Mouse (Mus musculus) c-Kit-positive CD71-negative TER-119-negative erythroid progenitor cells, embryonic 14.5 days (primary cell): ENCODE results near the gene Zmynd12.

Experiments
- DNase-seq: peaks from one replicate; pipeline ENCODE4 v3.0.0-alpha.2; 2013; ENCODE audit warnings: low read depth

Gene Zmynd12

DNA sequence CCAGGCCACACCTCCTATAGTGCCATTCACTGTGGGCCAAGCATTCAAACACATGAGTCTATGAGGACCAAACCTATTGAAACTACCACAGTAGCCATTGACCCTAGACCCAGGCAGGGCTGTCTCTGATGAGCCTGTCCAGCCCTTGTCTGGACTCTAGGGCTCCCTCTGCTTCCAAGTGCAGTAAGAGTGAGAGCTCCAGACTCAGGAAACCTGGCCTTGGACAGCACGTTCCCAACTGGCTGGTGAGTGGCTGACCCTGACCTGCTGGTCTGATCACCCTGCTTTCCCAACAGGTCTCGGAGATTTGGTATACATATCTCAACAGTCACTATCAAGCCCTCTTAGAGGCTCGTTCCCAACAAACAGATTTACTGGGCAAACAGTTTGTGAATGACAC lies 25.2 kb downstream of the Zmynd12 start:
- no peak for DNase-seq

DNA sequence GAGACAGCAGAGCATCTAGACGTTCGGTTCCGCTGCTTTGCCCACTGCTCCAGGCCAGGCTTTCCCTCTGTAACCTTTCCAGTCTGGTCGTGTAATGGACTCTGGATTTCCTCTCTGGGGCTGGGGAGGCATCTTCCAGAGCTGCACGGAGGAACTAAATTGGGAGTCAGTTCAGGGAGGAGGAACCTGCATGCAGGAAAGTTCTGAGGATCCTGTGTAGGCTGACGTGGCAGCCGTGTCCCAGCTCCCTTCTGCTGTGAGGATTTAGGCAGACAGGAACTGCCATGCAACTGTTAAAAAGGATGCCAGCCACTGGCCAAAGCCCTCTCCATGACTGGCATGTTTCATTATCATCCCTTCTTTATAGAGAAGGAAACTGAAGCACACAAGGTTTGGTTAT lies 27.8 kb downstream of the Zmynd12 start:
- DNase-seq = no peak

DNA sequence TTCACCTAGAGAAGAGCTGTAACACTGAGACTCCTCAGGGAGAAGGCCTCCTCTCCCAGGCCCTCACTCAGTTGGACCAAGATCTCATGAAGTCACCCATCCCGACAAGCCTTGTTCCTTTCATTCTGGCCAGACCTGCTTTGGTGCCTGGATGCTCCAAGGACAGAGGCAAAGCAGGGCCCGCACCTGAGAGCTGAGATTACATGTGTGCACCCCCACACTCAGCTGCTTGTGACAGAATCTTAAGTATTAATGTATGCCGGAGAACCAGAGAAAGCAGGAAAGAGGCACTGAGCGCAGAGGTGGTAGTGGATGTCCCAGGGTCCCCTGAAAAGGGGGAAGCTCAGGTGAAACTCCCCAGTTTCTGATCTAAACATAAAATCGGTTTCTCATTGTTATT lies 30.5 kb downstream of the Zmynd12 start:
- no peak for DNase-seq

DNA sequence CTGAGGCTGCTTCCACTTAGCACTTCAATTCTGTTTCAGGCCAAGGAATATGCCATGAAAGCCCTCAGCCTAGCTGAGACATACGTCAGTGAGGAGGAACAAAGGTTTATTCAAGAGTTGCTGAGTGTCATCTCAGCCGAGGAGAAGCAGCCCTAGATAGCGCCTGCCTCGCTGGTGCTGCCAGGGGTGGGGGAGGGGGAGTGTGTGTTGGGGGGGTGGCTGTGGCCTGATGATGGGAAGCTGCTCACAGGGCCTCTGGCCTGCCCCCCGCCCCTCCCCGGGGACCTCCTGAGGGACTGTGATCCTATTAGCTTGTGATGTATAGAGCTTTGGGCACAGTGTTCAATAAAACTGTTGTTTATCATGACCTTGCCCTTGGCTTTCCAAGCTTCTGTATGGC lies 30.9 kb downstream of the Zmynd12 start:
- DNase-seq = no peak

DNA sequence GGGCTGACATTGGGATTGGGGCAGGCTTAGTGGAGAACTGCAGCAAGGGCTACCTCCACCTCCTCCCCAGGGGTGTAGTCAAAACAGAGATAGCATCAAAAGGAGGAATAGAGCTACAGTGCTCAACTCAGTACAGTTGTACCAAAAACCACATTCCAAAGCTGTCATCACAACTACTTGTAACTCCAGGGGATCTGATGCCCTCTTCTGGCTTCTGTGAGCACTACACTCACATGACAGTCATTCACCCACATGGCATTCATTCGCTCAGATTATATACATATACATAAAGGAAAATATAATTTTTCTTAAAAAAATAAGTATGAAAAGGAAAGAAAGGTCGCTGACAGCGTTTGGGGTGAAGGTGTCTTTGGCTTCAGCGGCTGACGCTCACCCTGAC lies 37.7 kb downstream of the Zmynd12 start:
- DNase-seq = peak; percentile 18

DNA sequence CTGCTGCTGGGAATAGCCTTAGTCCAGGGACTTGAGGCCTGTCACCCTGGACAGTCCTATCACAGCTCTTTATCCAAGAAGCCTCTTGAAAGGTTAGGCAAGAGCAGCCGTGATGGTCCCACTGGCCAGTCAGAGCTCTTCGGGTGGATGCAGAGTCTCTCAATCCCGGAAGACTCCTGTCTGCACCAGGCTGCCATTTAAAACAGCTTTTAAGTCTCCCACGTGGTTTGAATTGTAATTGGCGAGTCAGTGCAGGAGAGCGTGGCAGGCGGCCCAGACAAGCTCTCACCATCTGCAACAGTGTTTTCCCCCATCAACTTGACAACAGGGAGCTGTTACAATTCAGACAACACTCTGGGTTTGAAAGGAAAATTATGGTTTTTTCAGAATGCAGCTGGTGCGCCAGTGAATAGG lies 38.1 kb downstream of the Zmynd12 start:
- DNase-seq = no peak

DNA sequence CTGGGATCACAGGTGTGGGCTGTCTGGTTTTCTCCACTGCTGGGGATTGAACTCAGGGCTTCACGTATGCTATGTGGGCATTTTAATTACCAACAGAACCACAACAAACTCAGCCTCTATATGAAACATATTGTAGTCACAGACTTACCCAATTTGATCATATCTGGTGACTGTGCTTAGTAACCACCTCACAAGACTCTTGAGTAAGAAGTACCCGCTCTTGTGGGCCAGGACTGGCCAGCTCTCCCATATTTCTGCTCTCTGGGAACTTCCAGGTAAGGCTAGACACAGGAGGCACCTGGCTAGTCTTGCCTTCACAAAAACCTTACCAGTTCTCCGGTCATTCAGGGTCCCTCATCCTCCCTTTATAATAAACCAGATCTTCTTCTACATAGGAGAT lies 39.8 kb downstream of the Zmynd12 start:
- DNase-seq = no peak

DNA sequence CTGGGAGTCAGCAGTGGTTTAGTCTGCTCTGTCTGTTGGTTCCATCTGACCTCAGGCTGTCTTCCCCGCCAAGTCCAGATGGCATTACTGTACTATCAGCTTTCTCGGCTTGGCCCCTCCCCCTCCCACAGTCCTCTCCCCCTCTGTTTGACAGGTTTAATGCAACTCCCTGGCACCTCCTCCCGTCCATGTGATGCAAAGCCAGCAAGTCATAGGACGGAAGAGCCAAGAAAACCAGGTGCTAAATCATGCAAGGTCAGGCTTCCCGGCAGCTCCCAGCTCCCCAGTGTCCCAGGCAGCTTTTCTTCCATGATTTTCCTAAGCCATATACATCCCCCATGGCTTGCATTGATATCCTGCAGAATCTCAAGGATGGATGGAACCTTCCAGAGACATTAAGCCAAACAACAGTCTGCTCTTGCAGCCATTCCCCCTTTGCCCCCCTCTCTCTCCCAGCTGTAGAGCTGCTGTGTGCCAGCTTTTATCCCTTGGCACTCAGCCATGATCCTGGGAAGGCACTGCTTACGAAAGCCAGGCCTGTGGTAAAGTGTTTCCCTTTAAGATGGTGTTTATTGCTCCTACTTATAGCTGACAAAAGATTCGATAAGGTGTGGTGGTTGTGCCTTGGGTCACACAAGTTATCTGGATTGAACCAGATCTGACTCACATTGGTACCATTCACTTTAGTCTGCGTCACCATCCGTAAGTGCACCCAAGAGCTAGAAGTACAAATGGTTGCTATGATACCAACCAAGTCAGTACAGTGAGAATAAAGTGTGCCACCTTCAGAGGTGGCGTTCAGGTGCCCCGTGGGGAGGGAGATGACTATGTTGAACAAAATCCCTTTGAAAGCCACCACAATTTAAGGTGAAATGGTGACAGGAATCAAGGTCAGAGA lies 40.5 kb downstream of the Zmynd12 start:
- DNase-seq = no peak

DNA sequence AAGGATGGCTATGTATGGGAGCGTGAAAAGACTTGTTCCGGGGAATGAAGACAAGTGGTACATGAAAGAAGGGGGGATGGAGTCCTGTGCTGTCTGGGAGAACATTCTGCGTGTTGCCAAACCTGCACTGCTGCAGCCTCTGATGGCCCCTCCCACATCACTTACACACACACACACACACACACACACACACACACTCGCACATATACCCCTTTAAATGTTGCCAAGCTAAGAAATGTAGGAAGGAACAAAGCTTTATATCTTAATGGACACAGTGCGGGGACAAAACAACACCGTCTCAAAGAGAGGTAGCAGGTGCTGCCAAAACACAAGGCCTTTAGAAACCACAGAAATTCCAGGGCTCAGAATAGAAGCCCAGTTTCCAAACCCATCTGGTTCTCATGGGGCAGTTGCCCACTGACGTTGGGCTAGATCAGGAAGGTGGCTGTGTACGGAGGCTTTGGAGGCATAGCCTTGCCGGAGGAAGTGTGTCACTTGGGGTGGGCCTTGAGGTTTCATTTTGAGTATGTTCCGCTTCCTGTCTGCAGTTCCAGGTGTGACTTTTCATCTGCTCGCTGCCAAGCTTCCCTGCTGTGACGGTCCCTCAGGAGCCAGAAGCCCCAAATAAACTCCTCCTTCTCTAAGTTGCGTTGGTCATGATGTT lies 41.3 kb downstream of the Zmynd12 start:
- peak; percentile 8 for DNase-seq

DNA sequence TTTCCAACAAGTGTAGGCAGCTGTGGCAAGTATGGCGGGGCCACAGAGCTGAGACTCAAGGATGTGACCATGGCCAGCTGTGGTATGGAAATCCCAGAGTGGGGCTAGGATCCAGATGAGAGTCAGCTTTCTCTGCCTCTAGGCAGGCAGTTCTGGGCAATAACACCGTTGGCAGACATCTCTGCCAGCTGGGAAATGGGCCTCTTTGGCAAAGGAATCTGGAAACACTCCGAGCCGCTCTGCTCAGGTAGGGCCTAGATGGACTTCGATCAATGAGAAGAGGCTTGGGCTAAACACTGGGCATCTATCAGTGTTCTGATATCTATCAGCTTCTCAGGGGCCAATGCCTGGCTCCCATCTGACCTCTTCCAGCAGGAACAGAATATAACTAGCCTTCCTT lies 43.2 kb downstream of the Zmynd12 start:
- DNase-seq = no peak

DNA sequence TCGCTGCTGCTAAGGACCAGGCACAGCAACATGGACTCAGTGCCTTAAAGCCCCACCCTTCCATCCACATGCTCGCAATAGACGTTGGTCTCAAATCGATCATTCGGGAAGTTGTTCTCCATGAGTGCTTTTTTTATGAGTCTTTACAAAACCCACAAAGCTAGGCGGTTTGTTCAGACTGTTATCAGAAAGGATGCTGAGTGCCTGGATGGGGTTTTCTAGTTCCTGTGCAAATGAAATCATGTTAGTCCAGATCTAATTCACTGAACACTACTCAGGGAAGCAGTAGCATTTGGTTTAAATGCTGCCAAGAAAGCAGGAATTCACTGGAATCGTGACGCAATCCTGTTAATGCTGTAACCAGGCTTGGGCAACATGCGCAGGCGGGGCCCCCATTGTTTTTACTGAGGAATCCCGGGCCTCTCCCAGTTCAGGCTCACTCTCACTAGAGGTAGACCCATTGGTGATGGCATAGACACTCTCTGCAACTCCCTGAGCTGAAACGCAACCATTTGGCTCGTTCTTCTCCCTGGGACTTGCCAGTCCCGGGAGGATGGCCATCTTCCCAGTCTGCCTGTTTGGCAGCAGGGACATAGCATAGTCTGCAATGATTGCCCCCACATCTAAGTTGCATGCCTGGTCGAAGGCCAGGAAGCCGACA lies 45.2 kb downstream of the Zmynd12 start:
- DNase-seq = no peak

DNA sequence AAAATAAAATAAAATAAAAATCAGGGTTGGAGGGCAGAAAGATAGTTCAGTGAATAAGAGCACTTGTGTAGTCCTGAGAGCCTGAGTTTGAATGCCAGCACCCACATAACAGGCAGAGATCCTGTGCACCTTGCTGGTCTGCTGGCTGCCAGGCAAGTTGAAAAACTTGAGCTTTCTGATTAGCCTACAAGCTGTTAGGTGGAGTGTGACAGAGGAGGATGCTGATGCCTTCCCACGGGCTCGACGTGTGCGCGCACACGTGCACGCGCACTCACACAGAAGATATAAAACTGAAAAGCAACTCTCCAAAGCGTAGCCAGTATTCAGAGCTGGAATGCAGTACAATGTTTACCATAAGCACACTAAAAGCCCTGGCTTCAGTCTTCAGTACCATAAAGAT lies 49.9 kb downstream of the Zmynd12 start:
- no peak for DNase-seq

DNA sequence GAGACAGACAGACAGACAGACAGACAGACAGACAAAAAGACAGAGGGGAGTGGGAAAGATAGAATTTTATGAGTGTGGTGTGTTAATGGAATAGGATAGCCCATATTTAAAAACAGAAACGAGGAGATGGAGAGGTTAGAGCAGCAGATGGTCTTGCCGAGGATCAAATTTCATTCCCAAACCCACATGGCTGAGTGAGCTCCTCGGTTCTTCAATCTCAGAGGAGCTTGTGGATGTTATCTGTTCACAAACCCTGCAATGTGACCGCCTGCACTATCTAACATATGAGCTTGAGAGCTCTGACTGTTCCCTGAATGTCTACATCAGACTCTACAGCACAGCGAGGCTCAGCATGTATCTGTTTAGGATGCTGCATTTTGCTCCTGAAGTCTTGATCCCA lies 50.5 kb downstream of the Zmynd12 start:
- DNase-seq = no peak

DNA sequence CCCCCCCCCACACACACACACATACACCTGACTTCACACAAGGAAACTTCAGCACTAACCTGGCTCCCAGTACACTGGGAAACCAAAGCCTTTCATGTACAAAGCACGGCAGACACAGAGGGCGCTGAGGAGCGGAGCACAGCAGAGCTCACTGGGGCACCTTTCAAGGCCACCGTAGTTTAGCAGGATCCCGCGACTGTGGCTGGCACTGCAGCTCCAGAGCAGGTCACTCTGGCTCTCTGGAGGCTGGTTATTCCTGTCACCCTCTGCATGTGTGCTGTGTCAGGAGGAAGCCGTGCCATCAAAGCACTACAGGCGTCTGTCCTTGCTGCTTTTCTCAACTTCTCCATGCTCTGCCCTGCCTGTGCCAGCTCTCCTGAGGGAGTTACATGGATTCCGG lies 60.4 kb downstream of the Zmynd12 start:
- no peak for DNase-seq

DNA sequence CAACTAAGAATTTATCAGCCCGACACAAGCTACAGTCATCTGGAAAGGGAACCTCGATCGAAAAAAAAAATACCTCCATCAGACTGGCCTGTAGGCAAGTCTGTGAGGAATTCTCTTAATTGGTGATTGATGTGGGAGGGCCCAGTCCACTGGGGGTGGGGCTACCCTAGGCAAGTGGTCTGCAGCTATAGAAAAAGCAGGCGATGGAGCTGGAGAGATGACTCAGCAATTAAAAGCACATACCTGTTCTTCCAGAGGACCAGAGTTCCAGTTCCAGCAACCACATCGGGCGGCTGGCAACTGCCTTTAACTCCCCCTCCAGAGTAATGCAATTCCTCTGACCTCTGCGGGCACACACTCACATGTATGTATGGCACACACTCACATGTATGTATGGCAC lies 62.3 kb downstream of the Zmynd12 start:
- DNase-seq = no peak

DNA sequence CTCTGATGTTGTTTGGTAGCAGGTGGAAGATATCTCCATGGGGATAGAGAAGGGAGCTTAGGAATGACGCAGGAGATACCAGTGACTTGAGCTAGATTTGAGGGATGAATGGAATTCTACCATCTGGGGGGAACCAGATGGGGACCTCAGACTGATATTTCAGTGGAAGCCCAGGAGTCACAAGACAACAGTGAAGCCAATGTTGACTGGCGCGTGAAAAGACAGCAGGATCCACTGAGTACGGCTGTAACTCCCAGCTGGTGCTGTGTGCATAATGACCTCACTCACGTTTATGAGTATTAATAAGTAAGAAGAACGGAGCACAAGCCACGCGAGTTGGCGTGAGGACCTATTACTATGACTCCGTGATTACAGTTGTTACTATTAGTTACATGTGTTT lies 67.1 kb downstream of the Zmynd12 start:
- no peak for DNase-seq

DNA sequence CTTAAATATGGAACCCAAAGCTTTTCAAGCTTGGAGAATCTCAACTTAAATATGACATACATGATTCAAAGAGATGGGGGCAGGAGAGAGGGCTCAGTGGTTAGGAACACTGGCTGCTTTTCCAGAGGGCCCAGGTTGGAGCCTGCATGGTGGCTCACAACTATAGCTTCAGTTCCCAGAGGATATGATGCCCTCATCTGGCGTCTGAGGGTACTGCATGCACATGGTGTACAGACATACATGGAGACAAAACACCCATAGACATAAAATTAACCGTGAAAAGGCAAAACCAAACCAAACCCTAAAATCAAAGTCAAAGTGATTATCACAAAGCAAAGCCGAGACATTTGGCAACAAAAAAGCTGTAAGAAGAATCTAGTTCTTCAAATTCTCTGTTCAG lies 68.2 kb downstream of the Zmynd12 start:
- peak; percentile 37 for DNase-seq

DNA sequence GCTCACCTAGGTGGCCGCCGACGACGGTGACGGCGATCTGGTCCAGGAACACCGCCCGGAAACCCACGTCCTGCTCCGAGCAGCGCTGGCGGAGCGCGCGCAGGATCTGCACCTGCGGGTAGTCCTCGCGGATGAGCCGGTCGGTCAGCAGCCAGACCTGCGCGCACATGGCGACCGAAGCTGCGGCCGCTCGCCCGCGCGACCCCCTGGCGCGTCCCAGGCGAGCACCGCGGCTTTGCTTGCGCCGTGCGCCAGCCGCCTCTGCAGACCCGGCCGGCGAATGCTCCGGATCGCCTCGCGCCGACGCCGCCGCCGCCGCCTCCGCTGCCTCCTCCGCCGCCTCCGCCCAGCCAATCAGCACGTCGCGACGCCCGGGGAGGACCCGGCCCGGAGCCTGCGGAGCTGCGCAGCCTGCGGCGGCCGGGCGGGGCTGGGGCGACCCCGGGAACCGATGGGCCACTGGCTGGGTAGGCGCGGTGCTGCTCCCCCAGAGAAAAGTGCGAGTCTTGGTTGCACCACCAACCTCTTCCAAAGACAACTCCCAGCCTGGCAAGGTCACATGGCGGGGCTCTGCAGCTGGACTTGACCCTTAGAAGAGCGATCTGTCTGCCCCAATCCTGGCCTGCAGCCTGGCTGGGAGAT lies 69.8 kb downstream of the Zmynd12 start, which contains the start of gene Rimkla:
Gene Rimkla (minus strand): TSS at position 338 of the 642 bp plus-strand sequence.
- DNase-seq = peak; percentile 22

DNA sequence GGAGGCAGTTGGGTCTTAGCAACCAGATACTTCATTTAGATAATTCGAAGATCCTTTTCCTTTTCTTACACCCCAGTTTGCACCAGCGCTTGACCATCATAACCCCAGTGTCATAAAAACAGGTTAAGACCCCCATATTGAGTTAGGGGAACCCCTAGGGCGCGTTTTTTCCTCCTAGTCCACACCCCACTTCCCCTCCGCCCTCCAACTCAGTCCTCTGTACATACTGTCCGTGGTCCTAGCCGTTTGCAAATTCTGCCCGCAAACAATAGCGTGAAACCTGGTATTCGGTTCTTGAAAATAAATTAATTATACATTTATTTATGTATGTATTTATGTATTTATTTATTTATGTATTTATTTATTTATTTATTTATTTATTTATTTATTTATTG lies 70.3 kb downstream of the Zmynd12 start:
- DNase-seq = no peak

DNA sequence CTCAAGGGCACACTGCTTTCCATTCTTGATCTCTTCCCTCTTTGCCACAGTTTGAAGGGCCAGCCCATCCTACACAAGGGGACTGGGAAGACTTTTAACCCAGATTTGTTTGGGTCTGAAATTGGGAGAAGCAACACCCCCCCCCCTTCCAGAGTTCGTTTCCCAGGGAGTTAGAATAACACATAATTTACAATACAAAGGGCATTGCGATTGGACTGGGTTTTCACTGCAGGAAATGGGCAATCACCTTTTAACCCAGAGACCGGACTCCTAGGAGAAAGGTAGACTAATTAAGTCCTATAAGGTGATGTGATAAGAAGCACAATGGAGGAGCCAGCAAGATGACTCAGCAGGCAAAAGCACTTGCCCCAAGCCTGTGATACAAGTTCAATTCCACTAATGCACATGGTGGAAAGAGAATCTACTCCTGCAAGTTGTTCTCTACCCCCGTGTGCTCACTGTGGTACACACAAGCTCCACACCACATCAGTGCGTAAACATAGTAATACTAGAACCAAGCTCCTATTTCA lies 75.8 kb downstream of the Zmynd12 start:
- DNase-seq = no peak

DNA sequence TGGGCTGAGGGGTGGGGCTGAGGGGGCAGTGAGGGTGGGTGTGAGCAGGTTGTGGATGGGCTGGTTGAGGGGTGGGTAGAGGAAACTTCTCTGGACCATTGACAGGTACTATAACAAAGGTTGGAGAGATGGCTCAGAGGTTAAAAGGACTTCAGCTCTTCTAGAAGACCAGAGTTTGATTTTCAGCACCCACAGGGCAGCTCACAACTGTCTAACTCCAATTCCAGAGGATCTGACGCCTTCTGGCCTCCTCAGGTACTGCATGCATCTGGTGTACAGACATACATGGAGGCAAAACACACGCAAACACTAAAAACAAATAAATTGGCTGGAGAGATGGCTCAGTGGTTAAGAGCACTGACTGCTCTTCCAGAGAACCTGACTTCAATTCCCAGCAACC lies 89.0 kb downstream of the Zmynd12 start:
- DNase-seq = no peak

DNA sequence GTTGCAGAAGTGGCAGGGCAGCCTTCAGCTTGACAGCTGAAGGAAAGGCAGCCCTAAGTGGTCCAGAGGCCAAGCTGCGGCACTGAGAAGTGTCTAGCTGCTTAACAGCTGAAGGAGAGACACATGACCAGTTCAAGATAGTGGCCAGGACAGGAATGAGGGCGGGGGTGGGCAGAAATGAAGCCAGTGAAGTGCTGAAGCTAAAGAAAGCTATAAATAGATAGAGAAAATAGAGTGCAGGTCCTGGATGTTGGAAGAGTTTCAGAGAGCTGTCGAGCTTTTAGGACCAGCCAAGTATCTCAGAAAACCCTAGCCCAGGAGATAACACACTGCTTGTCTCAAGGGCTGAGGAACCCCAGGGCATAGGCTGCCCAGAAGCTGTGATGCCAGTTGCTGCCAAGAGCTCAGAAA lies 90.1 kb downstream of the Zmynd12 start:
- no peak for DNase-seq
